Mouse (Mus musculus) CH12.LX (cell line): ENCODE results near the gene Cnot11.

Experiments used
- CTCF ChIP-seq, 2 experiments: IDR thresholded peaks in 1 of 2; conservative IDR thresholded peaks in 1 of 2; 2 replicates each; pipeline ENCODE4 v1.5.1; 2011 to 2012; ENCODE audit warnings: low read depth in 2 of 2, low read length in 2 of 2, improper control_type of control experiment in 1 of 2, inconsistent platforms in 1 of 2, mild to moderate bottlenecking in 1 of 2, moderate library complexity in 1 of 2
- EP300 ChIP-seq: IDR thresholded peaks from 2 replicates; pipeline ENCODE4 v1.6.1; 2011; ENCODE audit warnings: low read length, improper control_type of control experiment
- HCFC1 ChIP-seq: IDR thresholded peaks from 2 replicates; pipeline ENCODE4 v1.6.1; 2012; ENCODE audit warnings: low read depth, mild to moderate bottlenecking, inconsistent platforms, low read length, improper control_type of control experiment
- JUN ChIP-seq: IDR thresholded peaks from 2 replicates; pipeline ENCODE4 v1.6.1; 2011; ENCODE audit warnings: low read depth, mild to moderate bottlenecking, low read length, improper control_type of control experiment, moderate library complexity; ENCODE audit not compliant: insufficient read depth
- MEF2A ChIP-seq: IDR thresholded peaks from 2 replicates; pipeline ENCODE4 v1.6.1; 2014; ENCODE audit warnings: low read depth, mild to moderate bottlenecking, inconsistent platforms, low read length, improper control_type of control experiment, borderline replicate concordance
- MXI1 ChIP-seq: IDR thresholded peaks from 2 replicates; pipeline ENCODE4 v1.6.1; 2011; ENCODE audit warnings: mild to moderate bottlenecking, low read depth, low read length, improper control_type of control experiment
- POLR2A ChIP-seq: IDR thresholded peaks from 2 replicates; pipeline ENCODE4 v1.6.1; 2011; ENCODE audit warnings: low read depth, mild to moderate bottlenecking, improper control_type of control experiment, low read length
- SIN3A ChIP-seq: IDR thresholded peaks from 2 replicates; pipeline ENCODE4 v1.6.1; 2012; ENCODE audit warnings: low read length, improper control_type of control experiment, inconsistent platforms
- TBP ChIP-seq: conservative IDR thresholded peaks from 2 replicates; pipeline ENCODE4 v1.6.1; 2011; ENCODE audit warnings: low read depth, low read length, improper control_type of control experiment
- USF2 ChIP-seq: conservative IDR thresholded peaks from 2 replicates; pipeline ENCODE4 v1.6.1; 2011; ENCODE audit warnings: low read depth, low read length, improper control_type of control experiment
- ZMIZ1 ChIP-seq: IDR thresholded peaks from 2 replicates; pipeline ENCODE4 v1.6.1; 2012; ENCODE audit warnings: low read depth, mild to moderate bottlenecking, inconsistent platforms, low read length, improper control_type of control experiment
- ZNF384 ChIP-seq: IDR thresholded peaks from 2 replicates; pipeline ENCODE4 v1.6.1; 2012; ENCODE audit warnings: low read depth, low read length, improper control_type of control experiment, inconsistent platforms

- TF ChIP-seq ZMIZ1 = no peak
- no peak for TF ChIP-seq MXI1
- no peak for TF ChIP-seq HCFC1
- no peak for TF ChIP-seq EP300
- TF ChIP-seq CTCF (conservative IDR thresholded peaks at IDR 0.05 in 1 of 2, IDR thresholded peaks at IDR 0.05 in 1 of 2; ENCODE audit: low read depth in 2 of 2, low read length in 2 of 2) = no peak
- no peak for TF ChIP-seq MEF2A
- TF ChIP-seq POLR2A = no peak
- no peak for TF ChIP-seq TBP
- no peak for TF ChIP-seq USF2
- no peak for TF ChIP-seq SIN3A
- no peak for TF ChIP-seq ZNF384
- no peak for TF ChIP-seq JUN
Observed at GRCm38 (mm10) chr1:39549831-39550230, 15.0 kb downstream of the Cnot11 start.
